Mouse (Mus musculus) midbrain, embryonic 16.5 days (tissue): ENCODE results near the gene Gm19668. TPM values are rescaled to one million over a fixed set of nuclear protein-coding genes. Genes with fewer than 3 reads are reported as not detected.
"Not testable (repeated sequence)": the region's sequence is repeated elsewhere in the genome, so short reads cannot be mapped to it uniquely, and the experiment has no call there.

Experiments
- ATAC-seq: fragments of 200-750 bp; cut with Nextera tagmentation; 2 replicates; pipeline ENCODE4 v1.8.0; 2017; ENCODE audit warnings: moderate TSS enrichment
- H3K27ac ChIP-seq: fragments of 300-500 bp; sonication (generic); 2 replicates; pipeline ENCODE4 v1.5.1; 2014; ENCODE audit warnings: mild to moderate bottlenecking, low read length, mixed read lengths
- H3K27me3 ChIP-seq: fragments of 300-500 bp; sonication (generic); 2 replicates; pipeline ENCODE4 v1.6.1; 2014; ENCODE audit warnings: low read depth, low read length, mixed read lengths; ENCODE audit not compliant: control insufficient read depth, insufficient read depth
- H3K36me3 ChIP-seq: fragments of 300-500 bp; sonication (generic); 2 replicates; pipeline ENCODE4 v1.6.1; 2014; ENCODE audit warnings: mild to moderate bottlenecking, low read length, moderate library complexity, mixed read lengths; ENCODE audit not compliant: control insufficient read depth, insufficient read depth
- H3K4me1 ChIP-seq: fragments of 300-500 bp; sonication (generic); 2 replicates; pipeline ENCODE4 v1.6.1; 2014; ENCODE audit warnings: mild to moderate bottlenecking, low read length, mixed read lengths; ENCODE audit not compliant: control insufficient read depth, insufficient read depth
- H3K4me2 ChIP-seq: fragments of 300-500 bp; sonication (generic); 2 replicates; pipeline ENCODE4 v1.6.1; 2014; ENCODE audit warnings: mild to moderate bottlenecking, low read length, mixed read lengths
- H3K4me3 ChIP-seq: fragments of 300-500 bp; sonication (generic); 2 replicates; pipeline ENCODE4 v1.5.1; 2014; ENCODE audit warnings: low read depth, mild to moderate bottlenecking, low read length, moderate library complexity, mixed read lengths
- H3K9ac ChIP-seq: fragments of 300-500 bp; sonication (generic); 2 replicates; pipeline ENCODE4 v1.6.1; 2014; ENCODE audit warnings: low read depth, low read length, mixed read lengths
- H3K9me3 ChIP-seq: fragments of 300-500 bp; sonication (generic); replicated peaks from 2 replicates; pipeline ENCODE4 v1.6.1; 2014; ENCODE audit warnings: mild to moderate bottlenecking, low read length, mixed read lengths; ENCODE audit not compliant: control insufficient read depth, poor library complexity, severe bottlenecking
- WGBS: fragments of 180-500 bp; shearing (Covaris S2); extraction: QIAGEN DNeasy Blood & Tissue Kit; methylation state at CpG from one replicate; pipeline ENCODE4 v1.1.7; 2014; 5-methylcytosine and 5-hydroxymethylcytosine counted together
- polyA plus RNA-seq: library from polyadenylated mRNA; unstranded; fragments of >200 nt; fragmentation: Nextera tagmentation; extraction: Ambion mirVana; gene quantifications from 2 replicates; pipeline ENCODE4 v1.2.1, GENCODE M21; 2015

The Gm19668 gene
- polyA plus RNA-seq, 1 experiment from 2014 or later = not detected

GRCm38 (mm10) chr10:77783396-77783795 lies 15.5 kb downstream of the Gm19668 start:
- not testable (repeated sequence) for H3K4me3 ChIP-seq, H3K36me3 ChIP-seq, H3K9ac ChIP-seq, H3K4me2 ChIP-seq, ATAC-seq, H3K27me3 ChIP-seq, H3K9me3 ChIP-seq, H3K4me1 ChIP-seq, H3K27ac ChIP-seq
- WGBS = 92% methylated on average over 2 of the region's 3 CpGs

DNA sequence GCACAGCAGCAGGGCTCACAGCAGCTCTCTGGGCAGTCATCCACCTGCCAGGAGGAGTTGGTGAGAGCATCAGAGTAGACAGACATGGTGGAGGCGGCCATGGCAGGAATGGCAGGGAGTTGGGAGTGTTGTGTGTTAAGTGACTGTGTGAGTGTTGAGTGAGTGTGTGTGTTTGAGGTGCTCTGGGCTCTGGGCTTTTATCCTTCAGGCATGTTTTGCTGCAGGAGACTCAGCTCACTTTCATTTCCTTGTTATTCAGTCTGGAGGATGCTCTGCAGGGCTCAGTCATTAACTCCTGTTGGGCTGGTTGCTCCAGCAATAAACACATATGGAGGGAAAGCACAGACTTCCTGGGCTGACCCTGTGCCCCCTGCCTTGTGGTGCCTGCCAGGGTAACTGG lies 16.5 kb downstream of the Gm19668 start, which contains the start of gene Gm3250:
Gm3250 (minus strand) TSS at position 101 of the 400 bp plus-strand sequence.
- not testable (repeated sequence) for H3K4me1 ChIP-seq, H3K4me3 ChIP-seq, H3K9me3 ChIP-seq, H3K36me3 ChIP-seq, ATAC-seq, H3K9ac ChIP-seq, H3K27ac ChIP-seq, H3K27me3 ChIP-seq, H3K4me2 ChIP-seq
- no CpG with 5 or more reads among the region's 1 CpGs for WGBS

DNA sequence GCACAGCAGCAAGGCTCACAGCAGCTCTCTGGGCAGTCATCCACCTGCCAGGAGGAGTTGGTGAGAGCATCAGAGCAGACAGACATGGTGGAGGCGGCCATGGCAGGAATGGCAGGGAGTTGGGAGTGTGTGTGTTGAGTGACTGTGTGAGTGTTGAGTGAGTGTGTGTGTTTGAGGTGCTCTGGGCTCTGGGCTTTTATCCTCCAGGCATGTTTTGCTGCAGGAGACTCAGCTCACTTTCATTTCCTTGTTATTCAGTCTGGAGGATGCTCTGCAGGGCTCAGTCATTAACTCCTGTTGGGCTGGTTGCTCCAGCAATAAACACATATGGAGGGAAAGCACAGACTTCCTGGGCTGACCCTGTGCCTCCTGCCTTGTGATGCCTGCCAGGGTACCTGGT lies 22.1 kb downstream of the Gm19668 start, which contains the start of gene Gm7138:
Gm7138 (minus strand) TSS at position 101 of the 400 bp plus-strand sequence.
- WGBS = 43% methylated on average over 1 of the region's 1 CpGs
- H3K27me3 ChIP-seq, H3K27ac ChIP-seq, H3K36me3 ChIP-seq, H3K9me3 ChIP-seq, H3K4me1 ChIP-seq, H3K4me2 ChIP-seq, ATAC-seq, H3K4me3 ChIP-seq, H3K9ac ChIP-seq: not testable (repeated sequence)

DNA sequence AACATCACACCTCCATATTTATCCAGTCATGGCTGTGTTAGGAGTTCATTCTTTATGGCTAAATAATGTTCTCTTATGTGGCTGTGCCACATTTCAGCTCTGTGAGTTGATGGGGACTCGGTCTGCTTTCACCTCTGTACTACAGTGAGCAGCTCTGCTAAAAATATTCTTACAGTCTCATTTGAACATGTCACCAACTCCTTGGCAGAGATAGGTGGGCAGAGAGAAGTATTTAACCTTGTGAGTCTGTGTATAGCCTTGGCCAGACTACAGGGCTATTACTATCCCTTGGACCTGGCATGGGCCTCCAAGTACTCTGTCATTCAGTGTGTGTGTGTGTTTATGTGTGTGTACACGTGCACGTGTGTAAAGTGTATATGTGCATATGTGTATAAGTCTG lies 26.8 kb downstream of the Gm19668 start:
- H3K27me3 ChIP-seq, H3K4me1 ChIP-seq, H3K4me3 ChIP-seq, H3K4me2 ChIP-seq, ATAC-seq, H3K9ac ChIP-seq, H3K36me3 ChIP-seq, H3K9me3 ChIP-seq, H3K27ac ChIP-seq: not testable (repeated sequence)
- WGBS = 82% methylated on average over 1 of the region's 3 CpGs

DNA sequence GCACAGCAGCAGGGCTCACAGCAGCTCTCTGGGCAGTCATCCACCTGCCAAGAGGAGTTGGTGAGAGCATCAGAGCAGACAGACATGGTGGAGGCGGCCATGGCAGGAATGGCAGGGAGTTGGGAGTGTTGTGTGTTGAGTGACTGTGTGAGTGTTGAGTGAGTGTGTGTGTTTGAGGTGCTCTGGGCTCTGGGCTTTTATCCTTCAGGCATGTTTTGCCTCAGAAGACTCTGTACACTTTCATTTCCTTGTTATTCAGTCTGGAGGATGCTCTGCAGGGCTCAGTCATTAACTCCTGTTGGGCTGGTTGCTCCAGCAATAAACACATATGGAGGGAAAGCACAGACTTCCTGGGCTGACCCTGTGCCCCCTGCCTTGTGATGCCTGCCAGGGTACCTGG lies 27.7 kb downstream of the Gm19668 start, which contains the start of gene Gm3238:
Gm3238 (minus strand) TSS at position 101 of the 400 bp plus-strand sequence.
- not testable (repeated sequence) for H3K27me3 ChIP-seq, ATAC-seq, H3K9ac ChIP-seq, H3K4me2 ChIP-seq, H3K27ac ChIP-seq, H3K4me3 ChIP-seq, H3K9me3 ChIP-seq, H3K4me1 ChIP-seq, H3K36me3 ChIP-seq
- WGBS = 100% methylated on average over 1 of the region's 1 CpGs

- 91% methylated on average over 1 of the region's 1 CpGs for WGBS
- Histone ChIP-seq H3K27ac (no peak overlapping the region), H3K9ac (no peak overlapping the region), H3K4me2 (no peak overlapping the region), H3K4me3 (no peak overlapping the region), H3K9me3 (no peaks in the 10 kb centered on the region), H3K36me3 (no peaks in the 10 kb centered on the region), H3K27me3 (no peaks in the 10 kb centered on the region), H3K4me1 (no peaks in the 10 kb centered on the region)
- no peak for ATAC-seq
These were observed 29.2 kb downstream of the Gm19668 start for GRCm38 (mm10) chr10:77769727-77770126.

DNA sequence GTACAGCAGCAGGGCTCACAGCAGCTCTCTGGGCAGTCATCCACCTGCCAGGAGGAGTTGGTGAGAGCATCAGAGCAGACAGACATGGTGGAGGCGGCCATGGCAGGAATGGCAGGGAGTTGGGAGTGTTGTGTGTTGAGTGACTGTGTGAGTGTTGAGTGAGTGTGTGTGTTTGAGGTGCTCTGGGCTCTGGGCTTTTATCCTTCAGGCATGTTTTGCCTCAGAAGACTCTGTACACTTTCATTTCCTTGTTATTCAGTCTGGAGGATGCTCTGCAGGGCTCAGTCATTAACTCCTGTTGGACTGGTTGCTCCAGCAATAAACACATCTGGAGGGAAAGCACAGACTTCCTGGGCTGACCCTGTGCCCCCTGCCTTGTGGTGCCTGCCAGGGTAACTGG lies 39.4 kb downstream of the Gm19668 start, which contains the start of gene Gm3233:
Gm3233 (minus strand) TSS at position 101 of the 400 bp plus-strand sequence.
- H3K9me3 ChIP-seq, H3K27me3 ChIP-seq, H3K4me1 ChIP-seq, H3K4me2 ChIP-seq, H3K36me3 ChIP-seq, H3K27ac ChIP-seq, H3K4me3 ChIP-seq, ATAC-seq, H3K9ac ChIP-seq: not testable (repeated sequence)
- no CpG with 5 or more reads among the region's 1 CpGs for WGBS

DNA sequence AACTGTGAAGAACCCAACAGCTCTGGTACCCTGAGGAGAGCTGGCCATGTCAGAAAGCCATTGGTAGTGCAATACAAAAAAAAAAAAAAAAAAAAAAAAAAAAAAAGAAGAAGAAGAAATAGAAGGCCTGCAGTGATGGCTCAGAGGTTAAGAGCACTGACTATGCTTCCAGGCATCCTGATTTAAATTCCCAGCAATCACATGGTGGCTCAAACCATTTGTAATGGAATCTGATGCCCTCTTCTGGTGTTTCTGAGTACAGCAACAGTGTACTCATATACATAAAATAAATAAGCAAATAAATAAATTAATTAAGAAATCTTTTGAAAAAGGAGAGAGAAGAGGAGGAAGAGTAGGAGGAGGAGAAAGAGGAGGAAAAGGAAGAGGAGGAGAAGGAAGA lies 45.5 kb downstream of the Gm19668 start:
- no peak overlapping the region for H3K4me3 ChIP-seq
- no peaks in the 10 kb centered on the region for H3K36me3 ChIP-seq
- no peak overlapping the region for H3K27ac ChIP-seq
- H3K9ac ChIP-seq = no peak overlapping the region
- no peak for ATAC-seq
- no peaks in the 10 kb centered on the region for H3K27me3 ChIP-seq
- H3K4me2 ChIP-seq = no peak overlapping the region
- H3K9me3 ChIP-seq = no peaks in the 10 kb centered on the region
- H3K4me1 ChIP-seq = no peaks in the 10 kb centered on the region

- 65% methylated on average over 3 of the region's 3 CpGs for WGBS
- not testable (repeated sequence) for H3K4me2 ChIP-seq, H3K36me3 ChIP-seq, H3K27me3 ChIP-seq, H3K4me1 ChIP-seq, H3K9ac ChIP-seq, H3K4me3 ChIP-seq, H3K27ac ChIP-seq, H3K9me3 ChIP-seq, ATAC-seq
These were observed 46.6 kb downstream of the Gm19668 start for GRCm38 (mm10) chr10:77752312-77752711.
